Mouse (Mus musculus) lung, postnatal 14 days (tissue): ENCODE results near the gene Camk1d.

ENCODE experiments used
- DNase-seq: peaks from one replicate; pipeline ENCODE4 v3.0.0; 2021

The Camk1d gene

DNA sequence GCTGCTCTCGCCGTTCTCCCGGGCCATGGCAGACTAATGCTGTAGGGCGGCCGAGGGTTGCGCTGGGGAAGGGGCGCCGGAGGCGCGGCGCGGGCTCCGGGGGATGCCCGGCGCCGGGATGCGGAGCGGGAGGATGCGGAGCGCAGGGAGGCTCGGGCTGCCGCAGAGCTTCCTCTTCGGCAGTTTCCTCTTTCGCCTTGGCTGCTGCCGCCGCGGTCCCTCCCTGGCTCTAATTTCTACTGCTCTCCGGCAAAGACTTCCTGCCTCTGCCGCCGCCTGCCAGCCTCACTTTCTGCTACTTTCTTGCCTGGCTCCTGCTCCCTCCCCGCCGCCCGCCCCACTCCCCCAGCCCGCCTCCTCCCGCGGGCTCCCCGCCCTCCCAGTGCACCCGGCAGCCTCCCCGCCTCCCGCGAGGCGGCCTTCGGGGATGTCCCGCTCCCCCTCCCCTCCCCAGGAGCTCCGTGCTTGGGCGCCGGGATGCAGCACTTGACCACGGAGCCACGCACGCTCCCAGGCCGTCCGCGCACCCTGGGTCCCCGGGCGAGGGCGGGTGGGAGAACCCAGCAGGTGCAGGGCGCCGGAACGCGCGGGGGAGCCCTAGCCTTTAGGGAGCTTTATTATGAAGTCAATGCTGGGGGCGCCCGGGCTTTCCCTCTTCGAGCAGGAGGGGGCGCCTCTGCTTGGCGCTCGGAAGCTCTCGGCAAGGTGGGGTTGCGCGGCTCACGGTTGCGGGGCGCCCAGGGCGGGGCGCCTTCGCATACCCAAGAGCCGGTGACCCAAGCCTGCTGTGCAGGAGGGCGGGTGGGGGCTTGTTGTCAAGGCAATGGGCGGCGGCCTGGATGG lies at the start of gene Camk1d:
Camk1d (minus strand) TSS at position 305 of the 843 bp plus-strand sequence.
- peak; percentile 73 for DNase-seq

- no peak for DNase-seq
Measured at GRCm38 (mm10) chr2:5762031-5762430, 47.7 kb upstream of the Camk1d start.

DNA sequence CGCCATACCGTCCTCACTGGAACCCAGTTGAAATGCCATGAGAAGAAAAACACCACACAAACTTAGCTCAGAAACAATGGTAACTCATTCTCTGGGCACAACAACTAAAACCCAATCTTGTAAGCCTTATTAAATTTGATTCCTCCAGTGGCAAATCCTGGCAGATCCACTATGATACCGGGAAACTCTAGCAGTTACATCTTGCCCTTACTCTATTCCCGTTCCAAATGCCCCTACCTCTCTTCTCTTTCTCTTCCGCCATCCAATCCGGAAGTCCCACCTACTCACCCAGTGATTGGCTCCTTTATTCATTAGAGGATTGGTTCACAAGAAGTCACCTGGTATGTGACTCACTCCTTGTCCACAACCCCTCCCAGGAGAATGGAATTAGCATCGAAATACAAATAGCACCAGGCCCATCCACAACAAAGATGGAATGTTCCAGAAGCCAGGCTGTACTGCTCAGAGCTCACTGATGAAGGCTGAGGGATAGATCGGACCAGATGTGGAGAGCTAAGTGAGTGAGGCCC lies 46.2 kb upstream of the Camk1d start:
- DNase-seq, result no peak

GRCm38 (mm10) chr2:5758569-5758968 lies 44.3 kb upstream of the Camk1d start:
- no peak for DNase-seq

- no peak for DNase-seq
Measured at GRCm38 (mm10) chr2:5750872-5751271, 36.6 kb upstream of the Camk1d start.

- DNase-seq, result no peak
Measured at GRCm38 (mm10) chr2:5749210-5749609, 34.9 kb upstream of the Camk1d start.

- DNase-seq, result no peak
Measured at GRCm38 (mm10) chr2:5747545-5748043, 33.3 kb upstream of the Camk1d start.

- peak; percentile 16 for DNase-seq
Measured at GRCm38 (mm10) chr2:5746529-5746928, 32.2 kb upstream of the Camk1d start.

DNA sequence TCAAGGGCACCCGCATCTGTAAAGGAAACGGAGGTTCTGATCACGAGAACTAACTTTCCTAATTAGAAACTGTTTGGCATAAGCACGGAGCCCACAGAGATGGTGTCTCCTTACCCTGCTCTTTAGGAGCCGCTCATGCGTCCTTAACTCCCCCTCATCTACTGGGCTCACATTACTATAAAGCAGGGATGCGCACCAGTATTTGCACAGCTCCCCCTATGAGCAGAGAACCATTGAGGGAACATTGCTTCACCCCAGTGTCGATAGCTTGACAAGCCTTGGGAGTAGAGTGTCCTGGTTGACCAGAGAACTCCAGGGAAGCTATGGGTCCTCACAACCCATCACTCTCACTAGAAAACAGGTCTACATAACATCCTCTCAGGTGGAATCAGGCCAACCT lies 29.6 kb upstream of the Camk1d start:
- no peak for DNase-seq

DNA sequence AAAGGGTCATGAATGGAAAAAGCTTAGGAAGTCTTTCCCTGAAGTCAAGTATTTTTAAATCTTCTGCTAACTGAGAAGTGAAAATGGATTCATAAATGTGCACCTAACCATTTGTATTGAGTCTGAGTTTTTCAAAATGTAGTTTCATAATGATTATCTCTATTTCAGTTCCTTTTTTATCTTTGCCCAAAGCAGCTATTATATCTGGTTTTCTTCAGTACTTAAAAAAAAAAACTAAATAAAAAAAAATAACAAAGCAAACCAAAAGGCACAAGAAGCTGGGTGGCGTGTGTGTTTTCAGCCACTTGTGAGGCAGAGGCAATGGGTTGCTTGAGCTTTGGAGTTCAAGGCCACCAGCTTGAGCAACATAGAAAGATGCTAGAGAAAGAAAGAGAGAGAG lies 26.6 kb upstream of the Camk1d start:
- DNase-seq, result no peak

DNA sequence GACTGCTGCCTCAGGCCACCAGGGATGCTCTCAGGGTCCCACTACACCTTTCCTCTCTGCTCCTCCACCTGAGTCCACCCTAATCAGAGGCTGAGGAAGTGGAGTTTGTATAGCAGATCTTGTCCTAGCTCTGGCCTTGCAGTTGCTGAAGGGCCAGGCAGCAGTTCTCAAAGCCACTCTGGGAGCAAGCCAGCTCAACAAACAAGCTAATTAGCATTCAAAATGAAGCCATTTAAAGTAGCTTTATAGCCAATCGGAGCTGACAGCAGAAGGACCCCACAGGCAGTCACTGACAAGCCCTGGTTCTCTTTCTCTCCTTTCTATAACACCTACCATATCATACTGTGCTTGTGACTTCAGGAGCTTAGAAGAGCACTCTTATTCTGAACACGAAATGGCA lies 21.6 kb upstream of the Camk1d start:
- DNase-seq, result no peak

GRCm38 (mm10) chr2:5733300-5734085 lies 19.2 kb upstream of the Camk1d start:
- DNase-seq, result no peak

- DNase-seq, result no peak
Measured at GRCm38 (mm10) chr2:5732047-5732446, 17.7 kb upstream of the Camk1d start.

DNA sequence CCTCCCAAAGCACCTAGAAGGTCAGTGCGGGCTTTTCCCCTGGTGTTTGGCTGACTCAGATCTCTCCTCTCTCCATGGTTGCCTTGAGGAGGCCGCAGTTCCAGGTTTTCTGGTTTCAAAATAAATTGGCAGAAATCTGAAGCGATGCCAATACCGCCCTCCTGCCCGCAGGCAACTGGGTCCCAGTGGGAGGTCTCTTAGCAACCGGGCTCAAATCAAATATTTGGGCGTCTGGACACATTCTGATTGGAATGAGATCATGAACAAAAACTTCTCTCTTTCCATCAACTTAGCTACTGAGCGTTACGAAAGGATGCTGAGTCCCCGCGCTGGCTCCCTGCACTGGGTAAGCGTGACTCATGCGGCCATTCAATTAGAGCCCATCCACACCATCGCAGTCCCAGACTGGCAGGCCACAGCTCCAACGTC lies 16.1 kb upstream of the Camk1d start:
- no peak for DNase-seq

DNA sequence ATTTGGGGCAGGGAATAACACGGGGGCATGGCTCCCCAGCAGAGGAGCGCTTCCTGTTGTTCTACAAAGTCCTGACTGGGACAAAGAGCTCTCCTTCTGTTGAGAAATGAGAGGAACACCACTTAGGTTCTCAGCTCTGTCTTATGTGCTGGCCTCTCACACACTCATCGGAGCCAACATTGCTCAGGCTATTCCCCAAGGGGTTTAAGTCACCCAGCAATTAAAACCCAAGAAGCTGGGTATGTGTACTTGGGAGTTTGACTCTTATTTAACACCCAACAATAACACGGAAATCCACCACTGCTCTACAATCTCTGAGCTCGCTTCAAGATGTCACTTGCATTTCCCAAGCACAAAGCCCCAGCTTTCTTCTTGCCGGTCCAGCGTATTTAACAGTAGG lies 15.6 kb upstream of the Camk1d start:
- no peak for DNase-seq

DNA sequence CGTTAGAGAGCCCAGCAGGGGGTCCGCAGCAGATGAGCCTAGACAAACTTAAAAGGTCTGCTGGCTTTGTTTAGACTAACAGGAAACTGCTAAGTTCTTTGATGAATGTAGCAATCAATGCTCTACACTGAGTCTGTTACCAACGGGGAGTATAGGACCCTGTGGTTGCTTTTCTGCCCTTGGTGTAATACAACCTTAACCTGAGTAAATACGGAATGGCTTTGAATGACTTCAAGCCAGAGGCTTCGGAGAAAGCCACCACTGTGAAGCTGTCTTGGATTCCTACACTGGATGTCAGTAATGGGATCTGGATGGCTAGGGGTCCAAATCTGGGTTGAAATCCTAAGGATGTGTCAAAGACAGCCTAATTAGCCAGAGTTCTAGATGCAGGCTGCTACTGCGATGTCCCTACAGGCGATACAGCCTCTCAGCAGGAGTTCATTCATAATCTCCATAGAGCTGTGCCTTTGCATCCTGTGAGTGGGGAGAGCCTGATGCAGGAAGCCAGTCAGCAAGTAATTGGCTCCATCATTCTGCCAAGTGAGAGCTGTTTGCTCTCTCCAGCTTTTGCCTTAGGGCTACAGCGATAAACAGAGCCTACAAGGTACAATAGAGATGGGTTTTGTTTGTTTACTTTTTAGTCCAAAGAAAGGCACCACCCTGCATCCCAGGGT lies 10.8 kb upstream of the Camk1d start:
- no peak for DNase-seq

GRCm38 (mm10) chr2:5717675-5718074 lies 3.4 kb upstream of the Camk1d start:
- no peak for DNase-seq

GRCm38 (mm10) chr2:5715544-5715943 lies 1.2 kb upstream of the Camk1d start:
- DNase-seq, result no peak

DNA sequence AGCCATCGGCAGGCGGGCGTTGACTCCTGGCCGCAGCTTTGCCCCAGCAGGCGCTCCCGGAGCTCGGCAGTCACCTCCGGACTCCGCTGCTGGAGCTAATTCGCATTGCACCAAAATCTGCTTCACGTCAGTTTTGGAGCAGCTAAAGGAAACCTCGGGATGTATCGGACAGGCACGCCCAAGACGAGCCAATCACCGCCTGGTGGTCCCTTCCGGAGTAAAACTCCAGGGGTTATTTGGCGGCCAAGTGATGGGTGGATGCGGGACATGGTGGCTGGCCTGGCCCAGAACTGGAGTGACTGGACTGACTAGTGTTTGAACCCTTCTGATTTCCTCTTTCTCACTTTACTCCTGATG lies 717 bp upstream of the Camk1d start:
- no peak for DNase-seq

GRCm38 (mm10) chr2:5713325-5714210 lies 747 bp downstream of the Camk1d start:
- DNase-seq, result peak; percentile 26

- no peak for DNase-seq
Measured at GRCm38 (mm10) chr2:5712255-5712654, 2.1 kb downstream of the Camk1d start.

- DNase-seq, result no peak
Measured at GRCm38 (mm10) chr2:5709911-5710310, 4.4 kb downstream of the Camk1d start.
